ENCODE assay signal across 9 mouse cellular contexts in the genomic region with DNA sequence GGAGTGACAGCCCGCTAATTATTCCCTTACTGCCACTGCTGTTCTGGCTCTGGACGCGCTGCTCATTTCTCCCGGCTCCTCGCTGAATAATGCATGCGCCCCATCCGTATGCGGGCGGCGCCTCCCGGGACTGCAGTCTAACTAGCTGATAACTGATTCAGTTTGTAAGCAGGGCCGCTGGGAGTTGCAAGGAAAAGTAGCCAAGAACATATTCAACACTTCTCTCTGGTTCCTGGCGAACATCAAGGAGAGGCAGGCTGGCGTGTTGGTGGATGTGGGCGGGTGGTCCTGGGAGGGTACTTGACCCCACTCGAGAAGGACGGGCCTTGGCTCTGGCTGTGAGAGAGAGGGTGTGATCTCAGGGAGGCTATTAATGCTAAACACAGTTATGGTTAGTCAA. TPM values are rescaled to one million over a fixed set of nuclear protein-coding genes. Genes with fewer than 3 reads are reported as not detected.
A peak's percentile ranks its signal among the peaks of the same experiment; 100 is the strongest.
DNase-seq lines count a peak whose midpoint lies in the region; ATAC-seq and TF ChIP-seq lines count a peak whose summit lies in the region.
"Had no signal": no experiment of that assay in that cellular context is flagged by ENCODE, and none has a peak within 500 bp of the region (broad histone marks: within the 10 kb centered on the region; RNA-seq: fewer than 3 reads in every experiment).

No protein-coding gene starts in this region.

- H3K4me1 ChIP-seq in ES-E14 (ENCODE audit: control insufficient read depth in 2 of 2, insufficient read depth in 2 of 2, low read length in 2 of 2, poor library complexity in 1 of 2): peaks cover 9 to 18% of the 10 kb centered on the region in 2 experiments; a peak in 3 of 4 replicates
- H3K4me1 ChIP-seq in hindbrain, embryonic 15.5 days (replicated peaks): peaks cover 34% of the 10 kb centered on the region
- peaks cover 46% of the 10 kb centered on the region for H3K4me1 ChIP-seq in midbrain, embryonic 10.5 days

- no peaks in the 10 kb centered on the region for H3K9me3 ChIP-seq in ES-E14 (ENCODE audit: control insufficient read depth, insufficient read depth, low read depth, low read length)
- H3K9me3 ChIP-seq in hindbrain, embryonic 15.5 days: no peaks in the 10 kb centered on the region
- H3K9me3 ChIP-seq in midbrain, embryonic 10.5 days (replicated peaks): peaks cover 3% of the 10 kb centered on the region; the same call in 1 of the 2 replicates

- H3K4me2 ChIP-seq in hindbrain, embryonic 15.5 days: peak overlapping the region; percentile 60

- H3K36me3 ChIP-seq in ES-E14 (ENCODE audit: control insufficient read depth, insufficient read depth, low read length, poor library complexity, severe bottlenecking): no peaks in the 10 kb centered on the region
- H3K36me3 ChIP-seq in hindbrain, embryonic 15.5 days: no peaks in the 10 kb centered on the region
- peaks cover 9% of the 10 kb centered on the region for H3K36me3 ChIP-seq in midbrain, embryonic 10.5 days

- no peak overlapping the region for H3K27ac ChIP-seq in ES-E14 (ENCODE audit: insufficient read depth, low read depth, low read length, poor library complexity, severe bottlenecking)
- H3K27ac ChIP-seq in hindbrain, embryonic 15.5 days (replicated peaks): peak overlapping the region; percentile 84
- H3K27ac ChIP-seq in midbrain, embryonic 10.5 days (replicated peaks): peak overlapping the region; percentile 90

- in situ Hi-C loops in ES-E14 (cut with MboI; ENCODE audit: low sequenced_read_pairs in 2 of 2, unreplicated experiment in 2 of 2): no loop called here

- 2% methylated on average over 17 of the region's 17 CpGs for WGBS in hindbrain, embryonic 15.5 days
- 5% methylated on average over 17 of the region's 17 CpGs for WGBS in midbrain, embryonic 10.5 days

- DNase-seq in ES-E14 (ENCODE audit: low read depth, low spot score): no peak
- DNase-seq in embryo, embryonic 10 days (ENCODE audit: low spot score): peak; percentile 86
- peak; percentile 66 for DNase-seq in gastrocnemius, adult 8-10 months (ENCODE audit: low spot score in 2 of 2)
- peak; percentile 76 for DNase-seq in left cerebral cortex, adult 11 months (ENCODE audit: low spot score)
- peak; percentile 87 for DNase-seq in midbrain, embryonic 10.5 days (ENCODE audit: low spot score)
- peak; percentile 77 for DNase-seq in telencephalon, adult 2 months (ENCODE audit: low read depth, low spot score)

- H3K27me3 ChIP-seq in hindbrain, embryonic 15.5 days: no peaks in the 10 kb centered on the region
- peaks cover 33% of the 10 kb centered on the region for H3K27me3 ChIP-seq in midbrain, embryonic 10.5 days (ENCODE audit: low read depth, poor library complexity, severe bottlenecking)

- H3K9ac ChIP-seq in ES-E14 (ENCODE audit: insufficient read depth, low read depth, low read length, poor library complexity, severe bottlenecking): peak overlapping the region; percentile 5; the same call in 1 of the 2 replicates
- no peak overlapping the region for H3K9ac ChIP-seq in hindbrain, embryonic 15.5 days

- peak overlapping the region in 1 of 2 experiments; percentile 22; a peak in 2 of 4 replicates for H3K4me3 ChIP-seq in ES-E14 (ENCODE audit: insufficient read depth in 1 of 2, low read depth in 1 of 2, low read length in 2 of 2, poor library complexity in 1 of 2, severe bottlenecking in 1 of 2)
- peak overlapping the region; percentile 29 for H3K4me3 ChIP-seq in hindbrain, embryonic 15.5 days
- H3K4me3 ChIP-seq in midbrain, embryonic 10.5 days: peak overlapping the region; percentile 48

- ATAC-seq in hindbrain, embryonic 15.5 days (ENCODE audit: low FRiP score, low read depth): peak; percentile 74
- no peak for ATAC-seq in erythroid progenitor cell, adult 5-6 weeks (replicated peaks; ENCODE audit: low FRiP score, poor library complexity, severe bottlenecking)

TF ChIP-seq in ES-E14, 5 proteins besides CTCF, POLR2A, EP300 and RAD21:
- TF ChIP-seq ZNF384 (IDR thresholded peaks at IDR 0.05; ENCODE audit: low read depth, low read length) (no peak), CHD2 (IDR thresholded peaks at IDR 0.05; ENCODE audit: low read depth, low read length) (no peak), MAFK (IDR thresholded peaks at IDR 0.05; ENCODE audit: insufficient read depth, low read depth, low read length) (no peak)

RNA-seq across cellular contexts. Expression of a gene that starts 28.4 kb away (rescaled TPM):
- not detected in 2 replicates for total RNA-seq in ES-E14 (2012; rRNA removed)
- not detected for total RNA-seq in gastrocnemius, adult 8-10 months (2022)
- not detected in 2 replicates for polyA plus RNA-seq in hindbrain, embryonic 15.5 days (2015; fragmentation: Nextera tagmentation; extraction: Ambion mirVana)
- polyA plus RNA-seq in midbrain, embryonic 10.5 days (2016; fragmentation: Nextera tagmentation; extraction: Ambion mirVana): not detected in 2 replicates
- not detected in 2 replicates for total RNA-seq in erythroid progenitor cell, adult 5-6 weeks (2015; ENCODE audit: low replicate concordance)
- not detected in 2 replicates for total RNA-seq in erythroid progenitor cell, adult 5-6 weeks (2017; ENCODE audit: low replicate concordance)
- polyA plus RNA-seq: liver, embryonic 16.5 days had no signal
